Mouse (Mus musculus): ENCODE measurements around the gene Rbms1. TPM values are rescaled to one million over a fixed set of nuclear protein-coding genes. Genes with fewer than 3 reads are reported as not detected.

The Rbms1 gene
- total RNA-seq, 1 experiment from 2014 or later: 18.5 TPM

DNA sequence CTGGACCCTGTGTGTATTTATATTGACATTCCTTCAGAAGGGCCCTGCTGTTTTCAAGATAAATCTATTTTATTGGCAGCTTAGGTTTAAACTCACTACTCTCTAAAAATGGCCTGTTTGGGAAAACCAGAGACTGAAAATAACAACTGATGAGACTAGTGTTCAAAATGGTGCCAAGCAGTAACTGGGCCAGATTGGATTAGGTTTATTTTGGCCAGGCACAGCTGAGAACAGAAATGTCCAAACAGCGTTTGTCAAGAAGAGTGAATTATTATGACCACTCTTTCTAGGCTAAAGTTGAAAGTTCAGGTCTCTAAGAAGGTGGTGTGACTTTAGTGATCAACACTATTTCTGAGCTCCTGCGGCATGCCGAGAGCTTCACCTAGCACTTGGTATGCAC, 240.0 kb downstream of the Rbms1 start:
- ATAC-seq (replicated peaks; ENCODE audit: low read depth, poor library complexity, severe bottlenecking): no peak

DNA sequence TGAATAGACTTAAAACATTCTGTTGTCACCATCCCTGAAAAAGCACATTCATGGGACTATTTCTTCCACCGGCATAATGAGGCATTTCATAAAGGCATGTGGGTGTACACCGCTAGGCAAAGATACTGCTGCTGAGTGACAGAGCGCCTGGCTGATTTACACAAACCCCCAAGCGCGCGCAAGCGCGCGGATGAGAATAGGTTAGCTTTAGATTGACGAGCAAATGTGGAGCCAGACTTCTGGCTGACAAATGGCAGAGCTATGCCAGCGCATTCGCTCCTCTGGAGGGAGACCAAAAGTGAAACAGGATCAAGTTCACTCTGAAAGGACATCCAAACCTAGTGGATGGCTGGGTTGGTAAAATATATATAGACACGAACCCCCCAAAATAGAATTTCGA, 240.5 kb downstream of the Rbms1 start, which contains the start of gene Itgb6:
Itgb6 (minus strand) TSS at position 130 of the 400 bp plus-strand sequence.
- ATAC-seq (replicated peaks; ENCODE audit: low read depth, poor library complexity, severe bottlenecking): no peak

DNA sequence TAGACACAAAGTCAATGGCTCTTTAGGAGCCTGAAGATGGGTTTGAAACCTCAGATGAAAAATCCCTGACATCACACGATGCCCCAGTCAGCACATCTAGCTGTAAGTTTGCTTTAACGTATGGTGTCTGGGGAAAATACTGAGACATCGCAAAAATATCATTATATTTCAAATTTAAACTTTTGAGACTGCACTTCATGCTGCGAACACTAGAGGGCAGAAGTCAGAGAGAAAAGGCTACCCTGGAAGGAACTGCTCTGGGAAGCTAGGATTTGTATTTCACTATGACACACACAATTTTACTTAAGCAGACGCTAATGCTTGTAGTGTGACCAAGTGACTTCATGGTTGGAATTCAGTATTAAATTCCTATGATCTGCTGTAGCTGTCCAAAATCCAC, 242.1 kb downstream of the Rbms1 start:
- peak; percentile 64 for ATAC-seq (replicated peaks; ENCODE audit: low read depth, poor library complexity, severe bottlenecking)

DNA sequence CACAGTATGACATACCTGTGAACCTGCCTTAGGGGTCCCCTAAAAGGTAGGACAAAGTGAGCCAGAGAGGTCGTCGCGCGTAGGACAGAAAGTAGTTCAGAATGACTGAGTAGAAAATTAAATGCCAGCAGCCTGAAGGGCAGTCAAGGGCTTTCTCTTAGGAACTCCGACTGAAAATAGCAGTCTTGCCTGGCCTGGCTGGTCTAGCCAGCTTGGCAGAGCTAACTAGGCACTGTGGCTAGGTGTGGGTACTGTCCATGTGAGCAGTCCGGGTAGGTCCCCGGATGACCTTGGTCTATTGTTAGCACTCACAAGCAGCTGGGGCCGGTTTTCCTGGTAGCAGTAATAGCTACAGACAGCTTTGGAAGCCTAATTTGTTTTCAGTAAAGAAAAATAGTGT, 242.8 kb downstream of the Rbms1 start:
- no peak for ATAC-seq (replicated peaks; ENCODE audit: low read depth, poor library complexity, severe bottlenecking)

DNA sequence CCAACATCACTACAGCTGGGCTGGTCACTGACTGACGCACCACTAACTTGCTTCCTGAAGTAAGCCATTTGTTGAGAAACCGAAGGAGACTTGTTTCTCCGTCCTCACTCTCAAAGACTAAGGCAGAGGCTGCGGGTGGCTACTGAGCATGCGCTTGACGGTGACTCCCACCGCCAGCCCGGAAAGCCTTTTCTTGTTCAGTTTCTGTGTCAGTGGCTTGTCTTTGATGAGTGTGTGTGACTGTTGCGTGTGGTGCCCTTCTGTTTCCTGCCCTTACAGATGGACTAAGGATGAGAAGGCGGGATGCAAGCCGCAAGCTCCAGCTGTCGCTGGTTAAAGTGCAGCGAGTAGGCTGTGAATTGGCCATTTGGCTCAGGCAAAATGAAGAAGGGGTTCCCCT, 245.6 kb downstream of the Rbms1 start:
- ATAC-seq (replicated peaks; ENCODE audit: low read depth, poor library complexity, severe bottlenecking): peak; percentile 46

DNA sequence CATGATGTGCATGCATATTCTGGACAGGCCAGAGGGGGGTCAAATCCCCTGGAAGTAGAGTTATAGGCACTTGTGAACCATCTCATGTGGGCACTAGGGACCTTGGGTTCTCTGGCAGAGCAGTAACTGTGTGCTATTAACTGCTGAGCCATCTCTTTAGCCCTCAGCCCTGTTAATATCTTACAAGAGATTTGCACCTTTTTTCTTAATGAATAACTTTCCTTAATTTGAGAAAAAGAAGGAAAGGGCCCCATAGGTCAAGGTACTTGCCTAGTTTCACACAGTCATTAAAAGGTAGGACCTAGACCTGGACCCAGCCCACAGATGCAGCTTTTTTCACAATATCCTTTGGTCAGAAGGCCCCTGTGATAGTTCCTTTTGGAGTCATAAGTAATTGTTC, 246.4 kb downstream of the Rbms1 start:
- no peak for ATAC-seq (replicated peaks; ENCODE audit: low read depth, poor library complexity, severe bottlenecking)

DNA sequence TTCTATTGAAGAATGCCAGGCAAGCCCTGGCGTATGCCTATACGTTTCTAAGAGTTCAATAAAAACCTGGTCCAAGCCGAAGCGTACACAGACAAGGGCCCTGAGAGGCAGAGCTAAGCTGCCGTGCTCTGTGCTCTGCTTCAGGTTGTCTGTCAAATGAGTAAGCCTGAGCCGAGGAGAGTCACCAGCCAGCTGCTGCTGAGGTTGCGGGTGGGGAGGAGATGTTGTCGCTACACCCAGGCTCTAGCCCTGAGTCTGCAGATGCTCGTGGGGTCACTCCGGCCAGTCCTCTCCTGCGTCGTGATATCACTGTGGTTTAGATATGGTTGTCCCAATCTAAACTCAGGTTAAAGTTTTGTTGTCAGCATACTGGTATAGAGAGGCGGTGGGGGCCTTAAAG, 247.2 kb downstream of the Rbms1 start:
- no peak for ATAC-seq (replicated peaks; ENCODE audit: low read depth, poor library complexity, severe bottlenecking)

DNA sequence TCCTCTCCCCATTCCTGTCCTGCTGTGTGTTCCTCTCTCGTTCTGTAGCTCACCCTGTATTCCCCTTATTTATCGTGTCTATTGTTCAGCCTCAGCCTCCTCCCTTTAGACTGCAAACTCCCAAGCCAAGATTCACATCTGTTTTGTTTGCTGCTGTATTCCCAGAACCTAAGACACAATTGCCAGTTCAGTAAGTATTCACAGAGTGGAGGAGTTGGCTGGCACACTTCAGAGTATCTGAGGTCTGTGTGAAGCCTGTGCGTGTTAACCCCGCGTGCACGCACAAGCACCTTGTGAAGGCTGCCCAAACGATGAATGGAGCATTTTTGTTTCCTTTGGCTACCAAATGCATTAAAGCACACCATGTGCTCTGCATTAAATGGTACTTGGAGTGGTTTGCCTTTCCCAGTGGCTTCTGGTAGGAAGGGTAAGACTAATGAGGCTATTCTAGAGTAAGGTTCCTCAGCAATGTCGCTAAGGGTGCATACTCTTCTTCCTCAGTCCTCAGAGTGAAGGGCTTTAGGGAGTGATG, 248.0 kb downstream of the Rbms1 start:
- ATAC-seq (replicated peaks; ENCODE audit: low read depth, poor library complexity, severe bottlenecking): no peak

DNA sequence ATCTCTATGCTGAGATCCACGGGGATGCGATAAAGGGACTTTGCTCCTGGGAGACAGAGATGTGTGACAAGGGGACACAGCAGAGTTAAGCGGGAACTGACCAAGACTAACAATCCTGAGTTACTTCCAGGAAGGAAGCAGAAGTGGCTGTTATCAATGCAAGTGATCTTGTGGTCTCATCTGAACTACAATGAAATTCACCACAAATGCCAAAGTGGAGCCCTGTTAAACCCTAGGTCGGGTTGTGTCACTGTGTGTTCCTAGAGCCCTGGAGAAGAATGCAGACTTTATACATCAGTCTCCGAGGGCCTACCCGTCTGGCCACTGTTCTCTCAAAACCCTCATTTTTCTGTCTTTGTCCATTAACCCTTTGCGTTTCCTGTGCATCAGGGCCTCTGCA, 248.5 kb downstream of the Rbms1 start:
- peak; percentile 50 for ATAC-seq (replicated peaks; ENCODE audit: low read depth, poor library complexity, severe bottlenecking)

DNA sequence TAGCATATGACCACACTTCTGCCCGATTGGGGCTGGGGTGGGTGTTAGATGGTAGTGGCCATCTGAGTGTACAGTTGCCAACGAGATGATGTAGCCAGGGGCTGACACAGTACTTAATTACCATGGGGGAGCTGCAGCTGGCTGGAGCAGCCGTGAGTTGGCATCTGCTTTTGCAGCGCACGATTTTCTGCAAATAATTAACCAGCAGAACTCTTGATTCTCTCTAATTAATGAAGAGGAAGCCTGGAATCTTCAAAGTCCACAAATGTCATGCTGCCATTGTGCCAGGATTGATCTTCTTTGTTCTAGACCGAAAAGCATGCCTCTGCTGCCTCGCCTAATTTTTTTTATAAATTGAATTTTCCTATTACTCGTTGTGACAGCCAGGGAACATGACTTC, 249.1 kb downstream of the Rbms1 start:
- ATAC-seq (replicated peaks; ENCODE audit: low read depth, poor library complexity, severe bottlenecking): no peak

DNA sequence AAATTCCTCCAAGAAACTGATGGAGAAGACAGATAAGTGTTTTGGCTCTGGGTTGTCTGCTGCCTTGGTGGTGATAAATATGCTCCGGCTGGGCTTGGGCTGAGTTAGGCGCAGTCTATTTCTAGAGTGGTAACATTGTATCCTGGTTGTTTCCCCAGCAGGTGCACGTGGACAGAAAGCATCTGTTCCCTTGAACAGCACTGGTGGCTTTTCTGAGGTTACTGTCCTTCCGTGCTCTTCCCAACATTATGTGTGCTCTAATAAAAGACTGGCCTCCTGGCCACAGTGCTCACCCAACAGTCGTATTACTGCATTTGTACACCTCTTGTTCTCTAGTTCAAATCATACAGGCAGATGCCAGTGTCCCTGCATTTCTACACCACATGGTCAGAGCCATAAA, 250.1 kb downstream of the Rbms1 start:
- no peak for ATAC-seq (replicated peaks; ENCODE audit: low read depth, poor library complexity, severe bottlenecking)

DNA sequence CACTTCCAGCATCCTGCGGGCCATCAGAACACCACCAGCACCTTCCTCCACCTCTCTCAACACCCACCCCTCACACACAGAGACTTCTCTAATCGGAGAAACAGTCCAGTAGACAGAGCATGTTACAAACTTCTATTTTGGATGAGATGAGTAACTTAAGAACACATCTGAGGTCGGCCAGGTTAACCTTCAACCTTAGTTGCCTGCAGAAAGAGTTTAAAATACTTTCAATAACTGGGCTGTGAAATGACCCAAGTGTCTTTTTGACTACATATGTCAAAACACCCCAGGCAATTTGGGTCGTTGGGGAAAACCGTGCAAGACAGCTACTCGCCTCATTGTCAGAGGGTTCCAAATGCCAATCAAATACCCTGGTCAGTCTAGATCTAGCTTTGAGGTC, 250.5 kb downstream of the Rbms1 start:
- ATAC-seq (replicated peaks; ENCODE audit: low read depth, poor library complexity, severe bottlenecking): no peak

DNA sequence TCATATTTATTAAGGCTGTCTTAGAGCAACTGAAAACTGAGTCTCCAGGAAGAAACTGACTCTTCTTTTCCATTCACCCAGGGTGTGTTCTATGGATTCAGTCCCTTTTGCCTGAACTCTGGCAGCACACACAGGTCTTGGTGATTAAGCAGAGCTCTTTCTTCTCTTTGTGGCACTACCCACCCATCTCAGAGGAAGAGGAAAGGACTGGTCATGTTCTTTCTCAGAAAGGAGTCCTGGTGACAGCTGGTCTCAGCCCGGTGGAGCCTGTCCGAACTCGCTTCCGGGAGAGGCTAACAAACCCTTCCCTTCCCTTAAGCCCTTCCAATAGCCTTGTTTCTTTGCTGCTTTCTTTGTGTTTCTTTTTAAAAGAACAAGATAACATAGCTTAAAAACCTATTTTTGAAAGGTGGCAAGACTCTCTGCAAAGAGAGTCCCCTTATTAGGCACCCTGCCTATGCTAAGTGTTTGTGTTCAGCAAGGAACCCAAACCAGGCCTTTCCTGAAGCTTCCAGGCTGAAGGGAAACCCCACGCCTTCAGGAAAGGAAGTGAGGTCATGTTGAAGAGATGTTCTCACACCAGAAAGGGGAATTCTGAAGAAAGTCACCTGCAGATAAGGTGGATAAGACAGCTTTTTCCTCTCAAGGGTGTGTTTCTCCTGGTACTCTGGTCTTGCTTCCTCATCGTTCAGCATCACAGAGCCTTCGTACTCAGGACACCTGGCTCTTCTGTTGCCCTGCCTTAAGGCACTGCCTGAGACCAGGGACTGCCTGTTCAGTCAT, 251.7 kb downstream of the Rbms1 start:
- ATAC-seq (replicated peaks; ENCODE audit: low read depth, poor library complexity, severe bottlenecking): no peak

DNA sequence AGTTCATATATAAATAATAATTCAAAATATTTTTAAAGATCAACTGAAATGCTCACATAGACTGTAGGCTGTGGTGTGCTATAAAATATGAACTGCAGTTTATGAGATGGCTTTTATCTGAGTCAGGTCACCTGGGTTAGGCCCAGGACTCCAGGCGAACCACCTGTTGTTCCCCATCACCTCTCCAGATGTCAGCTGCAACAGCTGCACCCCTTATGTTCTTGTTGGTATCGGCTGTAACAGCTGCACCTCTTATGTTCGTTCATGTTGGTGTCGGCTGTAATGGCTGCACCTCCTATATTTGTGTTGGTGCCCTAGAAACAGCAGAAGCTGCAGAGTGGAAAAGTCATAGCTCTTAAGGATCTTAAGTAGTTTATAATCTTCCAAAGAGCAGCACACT, 252.7 kb downstream of the Rbms1 start:
- no peak for ATAC-seq (replicated peaks; ENCODE audit: low read depth, poor library complexity, severe bottlenecking)

DNA sequence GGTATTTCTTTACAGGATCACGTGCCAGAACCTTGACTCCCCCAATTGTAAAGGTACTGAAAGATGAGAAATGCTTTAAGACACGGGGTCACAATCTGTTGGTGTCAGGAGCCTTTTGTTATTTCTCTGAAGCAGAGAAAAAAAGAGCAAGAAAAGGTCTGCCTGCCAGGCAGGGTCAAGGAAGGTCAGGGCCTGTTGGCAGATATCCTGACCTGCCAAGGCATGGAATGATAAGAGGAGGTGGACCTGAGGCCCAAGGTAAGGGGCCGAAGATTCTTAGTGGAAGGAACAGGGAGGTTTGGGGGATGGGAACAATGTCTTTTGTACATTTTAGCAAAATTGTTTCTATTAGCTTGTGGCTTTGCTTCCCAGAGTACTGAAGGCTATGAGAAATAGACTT, 254.3 kb downstream of the Rbms1 start:
- no peak for ATAC-seq (replicated peaks; ENCODE audit: low read depth, poor library complexity, severe bottlenecking)

DNA sequence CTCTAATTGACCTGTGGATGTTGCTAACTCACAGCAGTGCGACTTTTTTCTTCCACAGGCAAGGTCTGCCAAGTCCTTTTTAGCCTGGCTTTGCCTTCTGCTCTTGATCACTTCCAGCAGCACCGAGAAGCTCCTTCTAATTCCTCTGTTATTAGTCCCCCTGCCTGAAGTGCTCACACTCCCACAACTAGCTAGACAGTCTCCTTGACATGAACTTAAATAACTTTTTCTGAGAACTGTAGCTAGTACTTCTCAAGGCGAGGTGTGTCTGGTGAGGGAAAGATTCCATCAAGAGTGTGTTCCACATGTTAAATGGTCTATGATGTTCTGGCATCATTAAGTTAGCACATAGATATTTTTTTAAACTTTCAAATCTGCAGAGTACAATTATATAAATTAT, 256.1 kb downstream of the Rbms1 start:
- ATAC-seq (replicated peaks; ENCODE audit: low read depth, poor library complexity, severe bottlenecking): no peak

DNA sequence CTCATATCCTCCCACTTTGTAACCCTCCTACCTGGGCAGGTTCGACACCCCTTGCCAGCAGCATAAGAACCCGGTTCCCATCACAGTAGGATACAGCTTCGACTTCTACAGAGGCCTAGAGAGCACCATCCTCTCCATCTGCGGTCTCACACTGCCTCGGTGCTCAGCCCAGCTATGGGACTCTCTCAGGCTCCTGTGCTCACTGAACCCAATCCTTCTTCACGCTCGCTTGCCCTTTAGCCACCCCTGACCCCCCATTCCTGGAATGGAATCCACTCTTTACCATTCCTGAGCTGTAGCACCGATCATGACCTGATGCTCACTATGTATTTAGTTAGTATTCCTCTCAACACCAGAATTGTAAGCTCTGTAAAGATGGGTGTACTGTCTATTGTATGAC, 257.6 kb downstream of the Rbms1 start:
- no peak for ATAC-seq (replicated peaks; ENCODE audit: low read depth, poor library complexity, severe bottlenecking)

DNA sequence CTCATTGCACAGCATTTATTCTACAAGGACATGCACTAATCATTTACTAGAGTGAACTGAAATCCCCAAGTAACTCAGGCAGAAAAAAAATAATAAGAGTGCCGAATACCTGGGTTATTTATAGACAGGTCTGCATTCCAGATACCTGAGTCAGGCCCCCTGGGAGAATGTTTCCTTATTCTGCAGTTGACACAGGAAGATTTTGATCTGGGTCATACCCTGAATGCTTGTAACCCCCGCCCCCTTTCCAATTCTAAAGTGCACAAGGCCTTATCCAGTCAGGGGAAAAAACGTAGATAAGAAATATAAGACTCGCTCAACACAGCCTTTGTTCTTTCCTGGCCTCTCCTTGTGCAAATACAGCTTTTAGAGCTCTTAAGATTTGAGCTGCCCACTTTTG, 259.7 kb downstream of the Rbms1 start:
- no peak for ATAC-seq (replicated peaks; ENCODE audit: low read depth, poor library complexity, severe bottlenecking)

DNA sequence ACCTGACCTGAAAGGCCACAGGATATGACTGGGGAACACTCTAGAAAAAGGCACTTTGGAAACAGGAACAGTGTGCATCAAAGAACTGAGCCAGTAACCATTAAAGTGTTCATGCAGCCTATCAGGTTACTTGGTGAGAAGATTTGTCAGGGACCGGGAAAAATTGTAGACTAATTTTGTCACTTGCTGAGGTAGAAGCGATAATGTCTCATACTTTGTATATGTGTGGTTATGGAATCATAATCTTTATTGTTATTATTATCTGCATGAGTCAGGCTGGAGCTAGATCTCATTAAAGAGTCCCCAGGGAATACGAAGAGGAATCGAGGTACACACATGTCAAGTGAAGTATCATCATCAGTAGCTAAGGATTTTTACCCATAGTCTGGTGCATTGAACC, 262.0 kb downstream of the Rbms1 start:
- ATAC-seq (replicated peaks; ENCODE audit: low read depth, poor library complexity, severe bottlenecking): no peak

Data from common myeloid progenitor, adult 5-6 weeks (primary cell).